Mouse (Mus musculus): Measurements from ENCODE around the gene Deup1.

Gene Deup1

GRCm38 (mm10) chr9:15533336-15534070 is 94.2 kb downstream of the Deup1 start:
- no peak for DNase-seq (ENCODE audit: extremely low spot score)

GRCm38 (mm10) chr9:15531204-15531603 is 96.5 kb downstream of the Deup1 start:
- no peak for DNase-seq (ENCODE audit: extremely low spot score)

DNA sequence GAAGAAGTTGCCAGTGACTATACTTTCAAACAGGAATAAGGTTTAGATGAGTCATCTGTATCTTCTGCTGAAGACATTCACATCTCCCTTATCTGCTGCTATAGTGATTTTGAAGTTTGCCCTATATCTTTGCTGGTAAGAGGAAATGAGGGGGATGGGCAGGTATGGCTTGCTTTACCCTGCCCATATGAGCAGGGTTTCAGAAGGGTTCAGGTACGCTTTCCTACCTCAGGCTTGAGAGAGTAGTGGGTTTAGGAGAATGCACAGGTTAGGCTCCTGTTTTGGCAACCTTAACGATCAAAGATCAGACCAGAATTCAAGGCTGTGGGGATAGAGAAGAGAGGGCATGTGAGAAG is 97.8 kb downstream of the Deup1 start:
- DNase-seq (ENCODE audit: extremely low spot score): no peak

DNA sequence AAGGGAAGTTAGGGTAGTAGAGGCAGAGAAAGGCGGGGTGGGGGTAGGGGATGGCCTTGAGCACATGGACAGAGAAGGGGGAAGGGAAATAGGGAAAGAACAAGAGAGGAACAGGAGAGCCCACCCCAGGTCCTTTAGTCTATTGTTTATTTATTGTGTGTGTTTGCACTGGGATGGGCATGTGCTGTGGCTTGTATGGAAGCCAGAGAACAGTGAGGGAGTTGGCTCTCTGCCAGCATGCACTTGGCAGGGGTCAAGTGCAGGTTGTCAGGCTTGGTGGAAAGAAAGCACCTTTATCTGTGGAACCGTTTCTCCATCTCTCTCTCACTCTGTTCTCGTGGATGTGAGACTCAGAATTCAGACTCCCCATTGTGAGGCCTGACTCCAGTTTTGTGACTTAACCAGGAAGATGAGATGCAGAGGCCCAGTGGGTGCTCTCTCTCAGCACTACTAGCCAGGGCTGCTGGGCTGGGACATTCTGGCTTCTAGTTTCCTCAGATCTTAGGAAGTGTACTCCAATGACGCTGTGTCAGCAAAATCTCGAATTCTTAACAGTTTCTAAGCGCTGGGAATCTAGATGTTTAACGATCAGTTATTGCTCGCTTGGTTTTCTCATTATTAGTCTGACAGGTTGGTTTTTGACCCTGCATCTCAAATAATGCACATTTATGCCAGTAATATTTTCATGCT is 98.3 kb downstream of the Deup1 start:
- no peak for DNase-seq (ENCODE audit: extremely low spot score)

- DNase-seq (ENCODE audit: extremely low spot score): no peak
Observed at GRCm38 (mm10) chr9:15528368-15528767, 99.4 kb downstream of the Deup1 start.

GRCm38 (mm10) chr9:15527846-15528245 is 99.9 kb downstream of the Deup1 start:
- DNase-seq (ENCODE audit: extremely low spot score): no peak

DNA sequence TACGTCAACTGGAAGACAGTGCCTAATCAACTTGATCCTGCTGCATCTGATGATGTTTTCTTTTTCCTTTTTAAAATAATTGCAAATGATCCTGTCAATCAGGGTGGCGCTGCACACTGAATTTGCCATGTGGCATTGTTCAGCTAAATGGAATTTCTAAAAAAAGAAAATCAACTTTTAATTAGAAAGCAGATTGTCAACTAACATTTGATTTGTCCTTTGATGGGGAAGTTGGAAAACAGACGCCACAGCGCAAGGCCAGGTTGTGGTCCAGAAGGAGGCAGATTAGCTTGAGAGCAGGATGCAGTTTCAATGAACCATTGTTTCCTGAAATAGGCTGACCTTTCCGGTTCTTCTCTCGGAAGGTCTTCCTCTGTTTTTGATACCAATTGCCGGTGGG is 101.2 kb downstream of the Deup1 start:
- no peak for DNase-seq (ENCODE audit: extremely low spot score)

- DNase-seq (ENCODE audit: extremely low spot score): no peak
Observed at GRCm38 (mm10) chr9:15525246-15525645, 102.5 kb downstream of the Deup1 start.

GRCm38 (mm10) chr9:15523646-15524045 is 104.1 kb downstream of the Deup1 start:
- DNase-seq (ENCODE audit: extremely low spot score): no peak

DNA sequence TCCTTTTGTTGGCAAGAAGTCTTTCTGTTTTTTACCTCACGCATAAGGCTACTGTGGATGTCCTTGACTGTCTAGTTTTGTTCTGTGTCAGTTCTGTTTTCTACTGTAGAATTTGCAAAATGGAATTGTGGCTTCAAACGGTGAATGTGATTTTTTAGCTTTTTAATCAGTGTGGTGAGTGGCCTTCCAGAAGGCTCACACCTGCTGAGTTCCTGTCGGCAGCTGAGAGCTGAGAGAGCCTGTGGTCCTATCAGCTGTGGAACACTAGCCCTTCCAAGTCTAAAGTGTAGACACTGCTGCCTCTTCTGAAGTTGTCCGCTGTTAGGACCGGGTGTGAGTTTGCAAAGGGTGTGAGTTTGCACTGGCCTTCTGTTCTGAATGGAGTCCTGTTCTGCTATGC is 104.8 kb downstream of the Deup1 start:
- DNase-seq (ENCODE audit: extremely low spot score): no peak

DNA sequence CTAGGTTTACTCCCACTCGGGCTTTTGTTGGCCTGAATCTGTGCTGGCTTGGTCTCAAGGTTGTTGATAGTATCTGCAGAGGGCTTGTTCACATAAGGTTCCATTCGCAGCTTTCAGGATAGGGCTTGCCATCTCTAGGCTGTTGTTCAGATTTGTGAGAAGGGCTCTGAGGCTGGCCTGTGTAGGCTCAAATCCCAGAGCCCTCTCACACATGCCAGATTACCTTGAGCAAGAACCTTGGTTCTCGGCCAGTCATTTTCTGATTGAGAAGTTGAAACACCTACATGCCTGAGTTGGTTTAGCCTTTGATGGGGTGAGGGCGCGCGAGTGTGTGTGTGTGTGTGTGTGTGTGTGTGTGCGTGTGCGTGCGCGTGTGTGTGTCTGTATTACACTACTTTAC is 105.4 kb downstream of the Deup1 start:
- no peak for DNase-seq (ENCODE audit: extremely low spot score)

DNA sequence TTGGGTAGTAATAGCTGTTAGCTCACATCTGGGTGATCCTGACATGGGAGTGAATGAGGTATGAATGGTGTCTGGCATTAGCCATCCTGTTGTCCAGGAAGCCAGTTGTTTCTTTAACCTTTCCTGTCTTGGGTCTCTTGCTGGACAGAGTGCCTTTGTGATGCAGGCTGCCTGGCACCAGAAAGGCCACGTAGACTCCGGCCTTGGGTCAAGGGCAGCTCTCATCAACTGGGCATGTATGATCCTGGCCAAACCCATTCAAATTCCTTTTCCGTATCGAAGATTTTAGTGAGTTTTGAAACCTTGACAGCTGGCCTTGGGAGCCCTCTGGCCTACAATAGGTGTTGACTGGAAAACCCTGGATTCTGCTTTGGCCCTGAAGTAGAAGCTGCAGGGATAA is 109.8 kb downstream of the Deup1 start:
- DNase-seq (ENCODE audit: extremely low spot score): no peak

DNA sequence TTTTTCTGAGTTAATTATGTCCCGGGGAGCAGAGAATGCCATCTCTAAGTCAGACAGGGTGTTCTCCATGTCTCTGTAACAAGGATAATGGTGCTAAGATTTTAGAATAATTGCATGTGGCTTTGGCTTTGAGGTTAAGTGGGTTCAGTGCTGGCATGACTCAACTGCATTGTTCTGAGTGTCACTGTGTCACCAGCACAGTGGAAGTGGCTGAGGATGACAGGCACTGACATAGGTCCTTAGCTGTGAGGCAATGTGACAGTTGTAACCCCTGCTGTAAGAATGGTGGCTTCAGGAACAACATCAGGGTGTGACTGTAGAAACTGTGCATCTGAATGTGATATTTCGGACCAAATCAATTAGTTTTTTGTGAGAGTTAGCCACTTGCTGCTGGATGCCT is 111.7 kb downstream of the Deup1 start:
- DNase-seq (ENCODE audit: extremely low spot score): no peak

- no peak for DNase-seq (ENCODE audit: extremely low spot score)
Observed at GRCm38 (mm10) chr9:15512918-15513317, 114.8 kb downstream of the Deup1 start.

GRCm38 (mm10) chr9:15510557-15511310 is 117.0 kb downstream of the Deup1 start:
- no peak for DNase-seq (ENCODE audit: extremely low spot score)

Measured in embryo, embryonic 9.5 days (tissue).